Mouse (Mus musculus): Measurements from ENCODE around the gene Dock8.

GRCm38 (mm10) chr19:25002032-25002431, 2.7 kb downstream of the Dock8 start:
- TF ChIP-seq ZC3H11A (IDR thresholded peaks at IDR 0.05; ENCODE audit: low read depth, low read length) (no peak), EP300 (IDR thresholded peaks at IDR 0.05; ENCODE audit: low read depth in 1 of 2, low read length in 2 of 2) (no peak), CTCF (IDR thresholded peaks at IDR 0.05 in 2 of 3, conservative IDR thresholded peaks at IDR 0.05 in 1 of 3; ENCODE audit: control insufficient read depth in 1 of 3, insufficient read depth in 1 of 3, low read depth in 2 of 3, low read length in 3 of 3, poor library complexity in 1 of 3, severe bottlenecking in 1 of 3) (no peak), HCFC1 (IDR thresholded peaks at IDR 0.05; ENCODE audit: low read depth, low read length) (no peak), NRF1 (IDR thresholded peaks at IDR 0.05; ENCODE audit: insufficient read depth, low read depth, low read length, poor library complexity, severe bottlenecking) (no peak), SMC3 (IDR thresholded peaks at IDR 0.05; ENCODE audit: low read depth, low read length) (no peak), ELF1 (IDR thresholded peaks at IDR 0.05; ENCODE audit: low read depth, low read length) (no peak), POLR2A (IDR thresholded peaks at IDR 0.05; ENCODE audit: control insufficient read depth in 1 of 2, insufficient read depth in 1 of 2, low read depth in 1 of 2, low read length in 2 of 2, poor library complexity in 1 of 2) (no peak)

Measured in MEL (cell line).